Mouse (Mus musculus) duodenum, adult 2 months (tissue): ENCODE measurements around the gene Ube2t. TPM values are rescaled to one million over a fixed set of nuclear protein-coding genes. Genes with fewer than 3 reads are reported as not detected.

Source experiments
- polyA plus RNA-seq: library from polyadenylated mRNA; depleted of rRNA; stranded (reverse); fragments of >200 nt; gene quantifications from 2 replicates; pipeline ENCODE4 v1.2.3, GENCODE M21; 2012; ENCODE audit warnings: low replicate concordance; rRNA removed

Gene Ube2t
- 0.70 and 5.1 TPM in 2 replicates for polyA plus RNA-seq

DNA sequence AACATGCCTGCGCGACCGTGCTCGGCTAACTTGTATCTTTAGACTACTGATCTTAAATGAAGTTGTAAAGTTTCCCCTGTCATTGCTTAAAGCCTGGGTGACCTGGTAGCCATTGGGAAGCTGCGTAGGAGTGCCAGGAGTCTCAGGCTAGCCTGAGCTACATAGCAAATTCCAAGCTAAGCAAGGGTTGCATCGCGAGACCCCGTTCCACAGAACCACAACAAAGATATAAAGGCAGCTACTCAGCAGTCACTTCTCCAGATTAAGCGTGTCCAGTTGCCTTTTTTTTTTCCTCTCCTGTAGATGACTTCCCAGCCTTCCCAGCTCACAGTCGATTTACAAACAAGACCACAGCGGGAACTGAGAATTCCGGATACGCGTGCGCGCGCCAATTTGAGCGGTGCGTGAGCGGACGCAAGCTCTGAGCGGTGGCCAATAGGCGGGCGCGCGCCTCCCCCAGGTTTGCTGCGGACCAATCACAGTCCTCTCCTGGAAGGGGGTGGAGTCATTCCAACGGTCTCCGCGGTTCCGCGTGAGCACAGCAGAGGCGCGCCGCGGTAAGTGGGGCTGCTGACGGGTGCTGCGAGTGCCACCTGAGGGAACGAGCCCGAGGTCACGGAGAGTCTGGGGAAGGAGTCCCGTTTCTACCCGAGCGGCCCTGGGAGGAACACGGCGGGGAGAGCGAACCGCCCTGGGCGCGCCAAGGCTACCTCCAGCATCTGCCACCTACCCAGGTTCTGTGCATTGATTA lies at the start of gene Ube2t:
Ube2t (plus strand) TSS at position 513 of the 751 bp plus-strand sequence.

DNA sequence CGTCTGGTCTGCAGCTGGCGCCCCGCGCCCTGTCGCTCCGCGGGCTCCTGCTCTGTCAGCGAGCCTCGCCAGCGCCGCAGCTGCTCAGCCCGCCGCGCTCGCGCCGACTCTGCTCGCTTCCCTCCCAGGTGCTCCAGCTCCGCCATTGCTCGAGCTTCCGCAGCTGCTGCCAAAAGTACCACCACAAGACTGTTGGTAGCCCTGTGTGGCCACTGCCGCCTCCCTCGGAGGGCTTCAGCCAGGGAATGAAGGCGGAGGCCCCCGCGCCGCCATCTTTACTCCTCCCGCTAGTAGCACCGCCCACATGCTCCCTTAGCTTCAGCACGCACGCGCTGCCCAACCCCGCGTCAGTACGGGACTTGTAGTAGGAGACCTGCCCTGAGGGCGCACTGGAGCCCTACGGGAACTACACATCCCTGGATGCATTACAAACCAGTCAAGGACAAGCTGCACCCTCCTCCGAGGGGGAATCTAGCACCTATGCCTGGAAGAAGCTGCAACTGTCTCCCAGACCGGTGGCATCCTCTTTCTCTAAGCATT lies 6.7 kb upstream of the Ube2t start, which contains the start of gene Ppp1r12b:
Ppp1r12b (minus strand) TSS at position 306 of the 540 bp plus-strand sequence.

Other genes with a start within 250 kb of the Ube2t start
- 7.6 and 11.9 TPM in 2 replicates for gene Ppp1r12b, start 6.6 kb upstream of the Ube2t start, polyA plus RNA-seq
- 0.32 TPM in 1 of 2 replicates, not detected in the other for gene Lgr6, start 142.7 kb downstream of the Ube2t start, polyA plus RNA-seq
- gene Ptpn7, start 170.1 kb downstream of the Ube2t start, polyA plus RNA-seq, result 2.9 and 4.0 TPM in 2 replicates
- gene Arl8a, start 184.3 kb downstream of the Ube2t start, polyA plus RNA-seq, result 40.2 and 76.9 TPM in 2 replicates
- gene Gpr37l1, start 205.1 kb downstream of the Ube2t start, polyA plus RNA-seq, result 2.1 and 2.8 TPM in 2 replicates